Mouse (Mus musculus): Measurements from ENCODE around the gene Arpc3. TPM values are rescaled to one million over a fixed set of nuclear protein-coding genes. Genes with fewer than 3 reads are reported as not detected.

The Arpc3 gene
- total RNA-seq (2021), result 10 to 100 TPM; 68.8 to 72.9 TPM
- long read RNA-seq, experiment 1, partial matches to known transcripts, result 2 of 4 reads
- long read RNA-seq, experiment 1, other reads (novel, unspliced or antisense), result 0 of 4 reads
- long read RNA-seq, experiment 2, partial matches to known transcripts, result 0 of 4 reads
- long read RNA-seq, experiment 2, other reads (novel, unspliced or antisense), result 1 of 4 reads

- intact Hi-C loops (cut with DNase I; ENCODE audit: low total_unique reads), result no loop called here
- peak; percentile 89 for DNase-seq
Observed at GRCm38 (mm10) chr5:122391786-122392180, at the start of gene Arpc3. Gene Arpc3 (plus strand): TSS chr5:122391878.

- no peak for DNase-seq
- intact Hi-C loops (cut with DNase I; ENCODE audit: low total_unique reads), result loop anchor here (10.0 kb wide), 1 partner anchor 208 kb away; no protein-coding TSS in a partner anchor
Observed at GRCm38 (mm10) chr5:122342874-122343273, 48.8 kb upstream of the Arpc3 start.

GRCm38 (mm10) chr5:122343768-122344167 lies 47.9 kb upstream of the Arpc3 start:
- DNase-seq, result no peak
- intact Hi-C loops (cut with DNase I; ENCODE audit: low total_unique reads), result loop anchor here (10.0 kb wide), 1 partner anchor 209 kb away; no protein-coding TSS in a partner anchor

GRCm38 (mm10) chr5:122344260-122344659 lies 47.4 kb upstream of the Arpc3 start:
- peak; percentile 66 for DNase-seq
- intact Hi-C loops (cut with DNase I; ENCODE audit: low total_unique reads), result loop anchor here (10.0 kb wide), 1 partner anchor 209 kb away; no protein-coding TSS in a partner anchor

- DNase-seq, result no peak
- intact Hi-C loops (cut with DNase I; ENCODE audit: low total_unique reads), result loop anchor here (10.0 kb wide), 1 partner anchor 211 kb away; no protein-coding TSS in a partner anchor
Observed at GRCm38 (mm10) chr5:122345777-122346176, 45.9 kb upstream of the Arpc3 start.

GRCm38 (mm10) chr5:122353807-122354491 lies 37.7 kb upstream of the Arpc3 start, which contains the start of the genes Rad9b and Vps29:
Gene Rad9b (minus strand): TSS chr5:122354233.
Gene Vps29 (plus strand): TSS chr5:122354369.
- intact Hi-C loops (cut with DNase I; ENCODE audit: low total_unique reads), result no loop called here
- DNase-seq, result peak; percentile 99

GRCm38 (mm10) chr5:122354492-122355067 lies 37.1 kb upstream of the Arpc3 start:
- no peak for DNase-seq
- intact Hi-C loops (cut with DNase I; ENCODE audit: low total_unique reads), result no loop called here

- intact Hi-C loops (cut with DNase I; ENCODE audit: low total_unique reads), result no loop called here
Observed at GRCm38 (mm10) chr5:122371591-122372191, 20.0 kb upstream of the Arpc3 start, which contains the start of gene Gpn3. Gene Gpn3 (plus strand): TSS chr5:122371876.

GRCm38 (mm10) chr5:122372192-122372769 lies 19.4 kb upstream of the Arpc3 start, which contains the start of gene Fam216a:
Gene Fam216a (minus strand): TSS chr5:122372364.
- intact Hi-C loops (cut with DNase I; ENCODE audit: low total_unique reads), result no loop called here
- peak; percentile 99 for DNase-seq

More at GRCm38 (mm10) chr5:122371591-122372191, 20.0 kb upstream of the Arpc3 start, which contains the start of gene Gpn3:
- DNase-seq, result peak; percentile 47

GRCm38 (mm10) chr5:122372878-122373277 lies 18.8 kb upstream of the Arpc3 start:
- intact Hi-C loops (cut with DNase I; ENCODE audit: low total_unique reads), result no loop called here
- DNase-seq, result no peak

- intact Hi-C loops (cut with DNase I; ENCODE audit: low total_unique reads), result no loop called here
- no peak for DNase-seq
Observed at GRCm38 (mm10) chr5:122377101-122377833, 14.4 kb upstream of the Arpc3 start.

GRCm38 (mm10) chr5:122378171-122378570 lies 13.5 kb upstream of the Arpc3 start:
- intact Hi-C loops (cut with DNase I; ENCODE audit: low total_unique reads), result no loop called here
- DNase-seq, result no peak

- intact Hi-C loops (cut with DNase I; ENCODE audit: low total_unique reads), result no loop called here
- DNase-seq, result peak; percentile 67
Observed at GRCm38 (mm10) chr5:122379374-122380155, 12.1 kb upstream of the Arpc3 start.

- no peak for DNase-seq
- intact Hi-C loops (cut with DNase I; ENCODE audit: low total_unique reads), result no loop called here
Observed at GRCm38 (mm10) chr5:122390006-122390405, 1.7 kb upstream of the Arpc3 start.

GRCm38 (mm10) chr5:122390671-122391070 lies 1.0 kb upstream of the Arpc3 start:
- DNase-seq, result no peak
- intact Hi-C loops (cut with DNase I; ENCODE audit: low total_unique reads), result no loop called here

GRCm38 (mm10) chr5:122391178-122391785 lies 396 bp upstream of the Arpc3 start:
- no peak for DNase-seq
- intact Hi-C loops (cut with DNase I; ENCODE audit: low total_unique reads), result no loop called here

GRCm38 (mm10) chr5:122392227-122393004 lies 738 bp downstream of the Arpc3 start:
- intact Hi-C loops (cut with DNase I; ENCODE audit: low total_unique reads), result no loop called here
- DNase-seq, result no peak
